Mouse (Mus musculus) embryonic facial prominence, embryonic 10.5 days (tissue): ENCODE measurements around the gene Celf5. TPM values are rescaled to one million over a fixed set of nuclear protein-coding genes. Genes with fewer than 3 reads are reported as not detected.

Experiments
- DNase-seq: peaks from one replicate; pipeline ENCODE4 v3.0.0-alpha.2; 2017; ENCODE audit warnings: low spot score
- H3K27ac ChIP-seq: fragments of 300-500 bp; sonication (generic); replicated peaks from 2 replicates; pipeline ENCODE4 v1.5.1; 2016; ENCODE audit warnings: mild to moderate bottlenecking
- H3K27me3 ChIP-seq: fragments of 300-500 bp; sonication (generic); replicated peaks from 2 replicates; pipeline ENCODE4 v1.6.1; 2016; ENCODE audit warnings: low read depth, mild to moderate bottlenecking; ENCODE audit not compliant: poor library complexity, severe bottlenecking
- H3K36me3 ChIP-seq: fragments of 300-500 bp; sonication (generic); replicated peaks from 2 replicates; pipeline ENCODE4 v1.6.1; 2016; ENCODE audit warnings: mild to moderate bottlenecking, moderate library complexity
- H3K4me1 ChIP-seq: fragments of 300-500 bp; sonication (generic); 2 replicates; pipeline ENCODE4 v1.6.1; 2016
- H3K4me3 ChIP-seq: fragments of 300-500 bp; sonication (generic); 2 replicates; pipeline ENCODE4 v1.5.1; 2016; ENCODE audit warnings: mild to moderate bottlenecking, moderate library complexity
- H3K9me3 ChIP-seq: fragments of 300-500 bp; sonication (generic); 2 replicates; pipeline ENCODE4 v1.6.1; 2016; ENCODE audit warnings: mild to moderate bottlenecking
- WGBS: fragments of 180-500 bp; shearing (Covaris S2); methylation state at CpG from one replicate; pipeline ENCODE4 v1.1.7; 2016; 5-methylcytosine and 5-hydroxymethylcytosine counted together
- microRNA-seq: library from miRNA; unstranded; fragments of <30 nt; microRNA quantifications from one replicate; pipeline ENCODE4, GENCODE M21; 2017
- polyA plus RNA-seq: library from polyadenylated mRNA; unstranded; fragments of >200 nt; fragmentation: Nextera tagmentation; extraction: Ambion mirVana; gene quantifications from 2 replicates; pipeline ENCODE4 v1.2.1, GENCODE M21; 2016

The Celf5 gene
- polyA plus RNA-seq, 1 experiment from 2014 or later, result 2.3 TPM

DNA sequence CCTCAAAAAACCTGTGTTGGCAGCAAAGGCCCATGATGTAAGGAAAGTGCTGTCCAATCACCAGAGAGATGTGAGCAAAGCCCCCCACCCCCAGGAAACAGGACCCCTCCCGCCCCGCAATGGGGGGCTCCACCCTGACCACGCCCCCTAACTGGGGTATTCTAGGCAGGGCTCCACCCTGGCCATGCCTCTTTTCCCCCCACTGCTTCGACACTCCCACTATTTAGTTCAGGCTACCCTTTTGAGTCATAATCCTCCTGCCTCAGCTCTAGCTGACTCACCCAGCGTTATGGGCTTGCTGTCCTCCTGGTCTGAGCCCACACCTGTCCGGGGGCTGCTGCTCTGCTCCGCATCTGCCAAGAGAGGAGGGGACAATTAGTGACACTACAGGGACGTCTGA, 73.2 kb downstream of the Celf5 start:
- peak; percentile 68 for DNase-seq
- WGBS, result 7% methylated on average over 8 of the region's 8 CpGs
- peaks cover 91% of the 10 kb centered on the region for H3K4me1 ChIP-seq
- H3K27me3 ChIP-seq, result peaks cover 46% of the 10 kb centered on the region
- H3K4me3 ChIP-seq, result peak overlapping the region; percentile 32
- H3K9me3 ChIP-seq, result no peaks in the 10 kb centered on the region
- peak overlapping the region; percentile 66 for H3K27ac ChIP-seq
- peaks cover 20% of the 10 kb centered on the region; the same call in 1 of the 2 replicates for H3K36me3 ChIP-seq

Small RNAs within 50 kb of the gene (microRNA-seq; reads per million reads assigned to microRNA genes)
- not detected for gene Gm25595
- not detected for gene Mir1191b

Other genes with a start within 250 kb of the Celf5 start
- gene Zfr2, start 249.6 kb downstream of the Celf5 start, polyA plus RNA-seq, result 3.5 and 4.6 TPM in 2 replicates
- 3.6 and 3.7 TPM in 2 replicates for gene Matk, start 229.8 kb downstream of the Celf5 start, polyA plus RNA-seq
- 223 and 237 TPM in 2 replicates for gene Mrpl54, start 215.8 kb downstream of the Celf5 start, polyA plus RNA-seq
- gene Apba3, start 215.7 kb downstream of the Celf5 start, polyA plus RNA-seq, result 57.2 and 57.5 TPM in 2 replicates
- 8.9 and 9.0 TPM in 2 replicates for gene Tjp3, start 191.1 kb downstream of the Celf5 start, polyA plus RNA-seq
- gene Pip5k1c, start 189.7 kb downstream of the Celf5 start, polyA plus RNA-seq, result 72.2 and 72.4 TPM in 2 replicates
- 52.3 and 54.3 TPM in 2 replicates for gene Cactin, start 161.6 kb downstream of the Celf5 start, polyA plus RNA-seq
- gene Tbxa2r, start 154.0 kb downstream of the Celf5 start, polyA plus RNA-seq, result 3.1 and 3.6 TPM in 2 replicates
- not detected in 2 replicates for gene Gipc3, start 139.4 kb downstream of the Celf5 start, polyA plus RNA-seq
- 114 and 122 TPM in 2 replicates for gene Hmg20b, start 132.2 kb downstream of the Celf5 start, polyA plus RNA-seq
- 7.8 and 8.3 TPM in 2 replicates for gene Mfsd12, start 125.2 kb downstream of the Celf5 start, polyA plus RNA-seq
- gene 4930404N11Rik, start 116.9 kb downstream of the Celf5 start, polyA plus RNA-seq, result 0.47 and 0.76 TPM in 2 replicates
- 134 and 142 TPM in 2 replicates for gene Fzr1, start 104.2 kb downstream of the Celf5 start, polyA plus RNA-seq
- gene Dohh, start 98.3 kb downstream of the Celf5 start, polyA plus RNA-seq, result 105 and 109 TPM in 2 replicates
- 2.7 TPM in 2 replicates for gene Gm48551, start 98.2 kb downstream of the Celf5 start, polyA plus RNA-seq
- gene Gm48552, start 93.7 kb downstream of the Celf5 start, polyA plus RNA-seq, result 1.8 and 3.1 TPM in 2 replicates
- 2.0 and 2.8 TPM in 2 replicates for gene Smim24, start 89.7 kb downstream of the Celf5 start, polyA plus RNA-seq
- gene Nfic, start 27.1 kb downstream of the Celf5 start, polyA plus RNA-seq, result 12.5 and 20.2 TPM in 2 replicates
- 85.2 and 94.3 TPM in 2 replicates for gene Ncln, start 13.7 kb upstream of the Celf5 start, polyA plus RNA-seq
- gene S1pr4, start 17.4 kb upstream of the Celf5 start, polyA plus RNA-seq, result 0.28 and 0.51 TPM in 2 replicates
- 1.2 and 1.3 TPM in 2 replicates for gene Gna15, start 41.5 kb upstream of the Celf5 start, polyA plus RNA-seq
- 79.0 and 80.4 TPM in 2 replicates for gene Gna11, start 62.5 kb upstream of the Celf5 start, polyA plus RNA-seq
- 266 and 347 TPM in 2 replicates for gene Aes, start 76.8 kb upstream of the Celf5 start, polyA plus RNA-seq
- gene Tle2, start 91.9 kb upstream of the Celf5 start, polyA plus RNA-seq, result 14.0 and 17.1 TPM in 2 replicates
- gene Tle6, start 118.4 kb upstream of the Celf5 start, polyA plus RNA-seq, result 7.1 and 8.2 TPM in 2 replicates
- gene BC025920, start 123.6 kb upstream of the Celf5 start, polyA plus RNA-seq, result 1.5 and 2.1 TPM in 2 replicates
- gene Sirt6, start 145.1 kb upstream of the Celf5 start, polyA plus RNA-seq, result 55.1 and 59.2 TPM in 2 replicates
- gene Ankrd24, start 145.8 kb upstream of the Celf5 start, polyA plus RNA-seq, result 5.3 and 7.3 TPM in 2 replicates
- gene Gm10778, start 166.3 kb upstream of the Celf5 start, polyA plus RNA-seq, result 3.9 and 5.3 TPM in 2 replicates
- gene Zfp433, start 222.1 kb upstream of the Celf5 start, polyA plus RNA-seq, result 14.5 and 18.0 TPM in 2 replicates